Mouse (Mus musculus): ENCODE measurements at regions not wholly inside any gene's neighbourhood (a gene's known extent, or its start where the extent isn't known, plus 50 kb on each side); places are given as distances from the start of the nearest gene placed in this dataset.
"Not testable (repeated sequence)": the region's sequence is repeated elsewhere in the genome, so short reads cannot be mapped to it uniquely, and the experiment has no call there.

DNA sequence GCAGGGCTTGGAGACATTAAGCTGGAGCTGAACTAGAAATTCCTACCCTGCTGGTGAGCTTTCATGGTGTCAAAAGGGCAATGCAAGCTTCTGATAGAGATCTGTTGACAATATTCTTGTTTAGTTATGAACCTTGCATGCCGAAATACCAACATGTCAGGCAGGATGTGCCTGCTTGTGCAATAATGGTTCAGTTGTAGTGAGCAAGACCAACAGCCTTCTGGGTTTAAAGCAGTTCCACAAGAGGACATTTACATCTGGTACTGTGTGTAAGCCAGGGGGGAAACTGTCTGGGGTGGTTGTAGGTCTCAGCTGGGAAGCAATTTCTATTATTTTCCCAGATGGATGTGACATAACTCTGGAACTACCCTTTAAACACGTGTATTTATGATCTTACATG lies 987.6 kb upstream of the Gm38303 start:
- no peaks in the 10 kb centered on the region for H3K27me3 ChIP-seq (ENCODE audit: insufficient read depth, poor library complexity, severe bottlenecking)
- no peak overlapping the region for H3K4me3 ChIP-seq
- no peak for DNase-seq (ENCODE audit: low spot score)
- H3K27ac ChIP-seq, result no peak overlapping the region
- WGBS, result 64% methylated on average over 2 of the region's 2 CpGs
- H3K4me1 ChIP-seq, result no peaks in the 10 kb centered on the region
- no peaks in the 10 kb centered on the region for H3K36me3 ChIP-seq
- no peaks in the 10 kb centered on the region for H3K9me3 ChIP-seq

DNA sequence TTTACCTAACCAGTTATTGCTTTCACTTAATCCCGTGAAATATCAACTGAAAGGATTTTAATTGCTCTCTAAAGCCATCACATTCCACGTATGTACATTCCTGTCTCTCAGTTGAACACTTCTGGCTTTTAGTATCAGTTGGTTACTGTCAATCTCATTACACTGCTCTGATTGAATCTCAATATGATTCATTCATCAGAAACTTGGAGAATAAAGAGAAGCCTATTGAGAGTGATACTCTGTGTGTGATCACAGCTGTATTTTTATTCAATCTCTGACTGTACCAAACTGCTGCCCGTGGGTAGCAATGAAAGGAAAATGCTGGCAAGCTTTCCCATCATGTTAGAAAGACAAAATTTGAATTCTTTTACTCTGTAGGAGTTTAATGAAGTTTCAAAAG lies 957.5 kb upstream of the Gm38303 start:
- Histone ChIP-seq H3K27me3 (ENCODE audit: insufficient read depth, poor library complexity, severe bottlenecking) (no peaks in the 10 kb centered on the region), H3K27ac (no peak overlapping the region), H3K4me3 (no peak overlapping the region), H3K4me1 (no peaks in the 10 kb centered on the region), H3K36me3 (no peaks in the 10 kb centered on the region), H3K9me3 (no peaks in the 10 kb centered on the region)
- WGBS, result 80% methylated on average over 3 of the region's 3 CpGs
- DNase-seq (ENCODE audit: low spot score), result no peak

DNA sequence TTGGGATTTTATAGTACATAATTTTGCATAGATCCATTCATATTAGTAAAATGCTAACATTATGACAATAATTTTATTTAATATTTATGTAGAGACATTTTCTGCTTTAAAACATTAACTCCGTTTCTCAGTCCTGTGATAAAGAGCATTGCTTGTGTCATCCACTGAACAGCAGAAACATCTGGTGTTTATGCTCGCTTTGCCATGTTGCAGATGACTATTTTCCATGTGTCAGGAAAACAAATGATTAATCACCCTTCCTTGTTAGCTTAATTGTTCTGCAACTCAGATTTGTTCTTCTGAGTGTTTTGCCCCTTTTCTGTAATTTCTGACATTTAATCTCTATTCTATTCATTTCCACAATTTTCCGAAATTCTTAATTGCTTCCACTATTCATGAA lies 925.6 kb upstream of the Gm38303 start:
- no peak for DNase-seq (ENCODE audit: low spot score)
- WGBS, result 83% methylated on average over 3 of the region's 3 CpGs
- Histone ChIP-seq H3K27ac (no peak overlapping the region), H3K27me3 (ENCODE audit: insufficient read depth, poor library complexity, severe bottlenecking) (no peaks in the 10 kb centered on the region), H3K4me3 (no peak overlapping the region), H3K9me3 (no peaks in the 10 kb centered on the region), H3K4me1 (no peaks in the 10 kb centered on the region), H3K36me3 (no peaks in the 10 kb centered on the region)

DNA sequence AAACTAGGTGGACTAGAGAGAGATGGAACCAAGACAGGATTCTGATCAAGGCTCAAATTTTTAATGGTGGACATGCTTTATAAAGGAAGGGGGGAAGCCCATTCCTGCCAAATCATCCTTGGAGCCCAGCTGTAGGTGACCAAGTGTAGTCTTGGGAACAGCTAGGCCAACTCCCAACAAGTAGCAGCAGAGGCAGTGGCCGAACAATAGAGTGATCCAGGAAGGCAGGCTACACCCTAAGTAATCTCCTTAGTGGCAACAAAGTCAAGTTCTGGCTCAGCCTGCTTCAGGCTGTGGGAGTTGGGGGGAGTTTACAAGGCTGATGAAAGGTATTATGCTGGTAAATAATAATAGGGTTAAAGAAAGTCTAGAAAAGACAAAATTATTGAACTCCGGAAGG lies 878.5 kb upstream of the Gm38303 start:
- H3K9me3 ChIP-seq, result no peaks in the 10 kb centered on the region
- no peak overlapping the region for H3K27ac ChIP-seq
- no peaks in the 10 kb centered on the region for H3K4me1 ChIP-seq
- H3K4me3 ChIP-seq, result no peak overlapping the region
- 88% methylated on average over 2 of the region's 2 CpGs for WGBS
- no peak for DNase-seq (ENCODE audit: low spot score)
- H3K27me3 ChIP-seq (ENCODE audit: insufficient read depth, poor library complexity, severe bottlenecking), result no peaks in the 10 kb centered on the region
- H3K36me3 ChIP-seq, result no peaks in the 10 kb centered on the region

DNA sequence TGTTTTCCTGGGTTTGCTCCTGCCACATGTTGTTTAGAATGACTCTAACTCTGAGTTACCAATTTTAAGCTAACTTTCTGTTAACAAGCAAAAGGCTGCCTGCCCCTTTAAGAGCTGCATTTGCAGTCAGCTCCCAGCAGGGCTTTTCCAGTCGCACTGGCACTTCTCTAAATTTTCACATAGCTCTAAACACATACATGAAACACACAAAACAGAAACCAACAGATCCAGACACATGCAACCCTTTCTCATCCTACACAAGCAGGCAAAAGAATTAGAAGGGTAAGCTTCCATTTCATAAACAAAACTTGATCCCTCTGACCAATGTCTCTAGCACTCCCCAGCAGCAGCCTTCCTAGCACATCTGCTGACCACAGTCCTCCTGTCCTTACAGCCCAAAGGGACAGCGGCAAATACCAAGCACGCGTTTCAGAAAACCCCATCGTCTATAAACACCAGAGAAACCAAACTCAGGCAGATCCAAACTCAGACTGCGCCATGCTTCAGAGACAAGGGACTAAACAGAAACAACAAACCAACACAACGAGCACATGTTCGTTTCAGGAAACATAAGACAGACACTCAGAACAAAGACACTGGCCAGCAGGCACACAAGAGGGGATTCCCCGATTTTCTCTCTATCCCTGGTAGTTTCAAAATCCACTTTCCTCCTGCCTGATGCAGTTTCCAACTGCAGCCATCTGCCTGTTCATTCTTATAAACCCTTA lies 877.6 kb upstream of the Gm38303 start:
- H3K9me3 ChIP-seq; H3K36me3 ChIP-seq; H3K27ac ChIP-seq; H3K4me1 ChIP-seq; H3K27me3 ChIP-seq (ENCODE audit: insufficient read depth, poor library complexity, severe bottlenecking); DNase-seq (ENCODE audit: low spot score): not testable (repeated sequence)
- WGBS, result 31% methylated on average over 9 of the region's 9 CpGs
- H3K4me3 ChIP-seq, result peak overlapping the region; percentile 22; the same call in 1 of the 2 replicates

DNA sequence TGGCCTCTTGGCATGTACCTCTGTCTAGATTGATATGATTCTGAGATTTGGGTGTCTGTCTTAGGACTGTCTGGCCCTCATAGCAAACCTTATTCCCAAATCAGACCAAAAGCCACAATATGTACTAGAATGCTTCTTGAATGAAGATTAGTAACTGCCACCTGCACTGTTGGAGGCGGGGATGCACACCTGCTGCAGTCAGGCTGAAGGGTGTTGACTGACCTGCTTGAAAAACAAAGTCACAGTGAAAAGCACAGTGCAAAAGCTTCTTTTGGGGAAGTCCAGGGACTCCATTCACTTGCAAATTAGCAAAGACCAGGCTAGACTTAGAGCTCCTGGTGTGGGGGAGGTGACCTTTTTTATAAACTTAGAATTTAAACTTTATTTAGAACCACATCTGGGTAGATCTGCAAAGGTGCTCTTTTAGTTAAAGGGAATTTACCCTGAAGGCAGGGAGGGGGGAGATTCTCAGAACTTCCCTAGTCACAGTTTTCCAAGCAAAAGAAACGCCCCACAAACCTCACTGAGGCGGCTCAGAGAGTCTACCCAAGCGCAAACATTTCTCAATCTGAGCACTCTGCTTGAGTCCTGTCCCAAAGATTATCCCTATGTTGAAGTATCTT lies 876.9 kb upstream of the Gm38303 start:
- H3K4me3 ChIP-seq; H3K9me3 ChIP-seq; DNase-seq (ENCODE audit: low spot score); H3K4me1 ChIP-seq; H3K27me3 ChIP-seq (ENCODE audit: insufficient read depth, poor library complexity, severe bottlenecking); H3K36me3 ChIP-seq; H3K27ac ChIP-seq: not testable (repeated sequence)
- 63% methylated on average over 4 of the region's 4 CpGs for WGBS

DNA sequence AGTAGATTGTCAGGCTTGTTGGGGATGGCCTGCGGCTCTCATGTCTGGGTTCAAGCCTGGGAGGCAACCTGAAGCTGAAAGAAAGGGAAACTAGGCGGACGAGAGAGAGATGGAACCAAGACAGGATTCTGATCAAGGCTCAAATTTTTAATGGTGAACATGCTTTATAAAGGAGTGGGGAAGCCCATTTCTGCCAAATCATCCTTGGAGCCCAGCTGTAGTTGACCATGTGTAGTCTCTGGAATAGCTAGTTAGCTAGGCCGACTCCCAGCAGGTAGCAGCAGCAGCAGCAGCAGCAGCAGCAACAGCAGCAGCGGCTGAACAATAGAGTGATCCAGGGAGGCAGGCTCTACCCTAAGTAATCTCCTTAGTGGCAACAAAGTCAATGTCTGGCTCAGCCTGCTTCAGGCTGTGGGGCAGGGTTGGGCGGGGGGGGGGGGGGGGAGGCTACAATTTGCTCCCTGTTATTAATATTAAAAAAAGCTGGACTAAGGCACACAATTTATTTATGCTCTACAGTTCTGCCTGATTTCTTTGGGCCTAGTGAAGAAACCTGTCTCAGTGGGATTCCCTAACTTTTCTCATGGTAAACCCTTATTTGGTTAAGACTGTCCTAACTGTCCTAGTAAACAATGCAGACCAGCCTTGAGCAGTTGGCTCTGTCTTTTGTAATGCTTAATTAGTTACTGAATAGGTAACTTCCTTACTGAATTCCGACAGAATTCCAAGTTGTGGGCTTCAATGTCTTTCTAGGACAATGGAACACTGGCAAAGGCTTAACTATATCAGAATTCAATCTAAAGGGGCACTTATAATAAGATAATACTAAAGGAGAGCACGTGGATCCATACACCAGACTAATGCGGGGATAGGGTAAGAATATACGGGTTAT lies 875.7 kb upstream of the Gm38303 start:
- H3K9me3 ChIP-seq; H3K27me3 ChIP-seq (ENCODE audit: insufficient read depth, poor library complexity, severe bottlenecking); H3K4me1 ChIP-seq; H3K4me3 ChIP-seq; DNase-seq (ENCODE audit: low spot score); H3K27ac ChIP-seq; H3K36me3 ChIP-seq: not testable (repeated sequence)
- 78% methylated on average over 10 of the region's 10 CpGs for WGBS

DNA sequence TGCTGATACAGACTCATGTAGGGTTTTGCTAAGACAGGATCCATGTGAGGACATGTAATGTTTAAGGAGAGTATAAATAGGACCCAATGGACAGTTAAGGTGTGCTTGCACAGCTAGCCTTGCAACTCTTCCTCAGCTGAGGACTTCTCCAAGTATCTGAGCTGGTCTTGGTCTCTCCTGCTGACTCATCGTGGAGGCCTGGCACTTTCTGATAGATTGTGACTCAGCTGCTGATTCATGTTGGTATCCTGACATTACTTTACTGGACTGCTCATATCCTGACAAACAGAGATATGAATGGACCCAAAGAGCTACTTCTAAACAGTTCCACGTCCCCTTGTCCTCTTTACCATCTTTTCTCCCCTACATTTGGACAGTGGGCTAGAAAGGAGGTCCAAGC lies 838.5 kb upstream of the Gm38303 start:
- no peak for DNase-seq (ENCODE audit: low spot score)
- H3K27ac ChIP-seq, result no peak overlapping the region
- no peaks in the 10 kb centered on the region for H3K36me3 ChIP-seq
- no peak overlapping the region for H3K4me3 ChIP-seq
- no peaks in the 10 kb centered on the region for H3K4me1 ChIP-seq
- 60% methylated on average over 2 of the region's 2 CpGs for WGBS
- no peaks in the 10 kb centered on the region for H3K27me3 ChIP-seq (ENCODE audit: insufficient read depth, poor library complexity, severe bottlenecking)
- no peaks in the 10 kb centered on the region for H3K9me3 ChIP-seq

DNA sequence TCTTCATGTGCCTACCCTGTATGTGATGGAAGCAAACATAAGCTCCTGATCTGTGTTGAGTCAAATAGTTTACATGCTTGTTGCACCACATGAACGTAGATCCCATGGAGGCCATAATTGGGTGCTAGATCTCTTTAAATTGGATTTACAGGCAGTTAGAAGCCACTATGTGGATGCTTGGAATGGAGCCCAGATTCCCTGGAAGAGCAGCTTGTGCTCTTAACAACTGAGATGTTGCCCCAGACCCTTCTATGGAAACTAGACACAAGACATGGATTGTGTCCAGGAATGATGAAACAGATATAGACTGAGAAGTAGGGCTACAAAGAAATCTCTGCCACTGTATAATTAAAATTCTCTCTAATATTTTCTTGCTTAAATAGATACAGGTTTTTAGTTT lies 819.9 kb upstream of the Gm38303 start:
- no peak for DNase-seq (ENCODE audit: low spot score)
- Histone ChIP-seq H3K27me3 (ENCODE audit: insufficient read depth, poor library complexity, severe bottlenecking) (no peaks in the 10 kb centered on the region), H3K27ac (no peak overlapping the region), H3K4me3 (no peak overlapping the region), H3K36me3 (no peaks in the 10 kb centered on the region), H3K4me1 (no peaks in the 10 kb centered on the region), H3K9me3 (no peaks in the 10 kb centered on the region)
- 89% methylated on average over 1 of the region's 1 CpGs for WGBS

Data from heart, embryonic 10.5 days (tissue).